Mouse (Mus musculus) midbrain, embryonic 15.5 days (tissue): ENCODE results near the gene Fermt1. TPM values are rescaled to one million over a fixed set of nuclear protein-coding genes. Genes with fewer than 3 reads are reported as not detected.

Experiments
- ATAC-seq: fragments of 200-750 bp; cut with Nextera tagmentation; replicated peaks from 2 replicates; pipeline ENCODE4 v1.8.0; 2017; ENCODE audit warnings: moderate TSS enrichment
- H3K27ac ChIP-seq: fragments of 300-500 bp; sonication (generic); 2 replicates; pipeline ENCODE4 v1.5.1; 2015; ENCODE audit warnings: mild to moderate bottlenecking, inconsistent platforms
- H3K27me3 ChIP-seq: fragments of 300-500 bp; sonication (generic); replicated peaks from 2 replicates; pipeline ENCODE4 v1.6.1; 2015; ENCODE audit warnings: inconsistent platforms
- H3K36me3 ChIP-seq: fragments of 300-500 bp; sonication (generic); replicated peaks from 2 replicates; pipeline ENCODE4 v1.6.1; 2015; ENCODE audit warnings: inconsistent platforms
- H3K4me1 ChIP-seq: fragments of 300-500 bp; sonication (generic); 2 replicates; pipeline ENCODE4 v1.6.1; 2015; ENCODE audit warnings: inconsistent platforms
- H3K4me2 ChIP-seq: fragments of 300-500 bp; sonication (generic); 2 replicates; pipeline ENCODE4 v1.6.1; 2015; ENCODE audit warnings: inconsistent platforms, mild to moderate bottlenecking, moderate library complexity
- H3K4me3 ChIP-seq: fragments of 300-500 bp; sonication (generic); 2 replicates; pipeline ENCODE4 v1.5.1; 2015; ENCODE audit warnings: mild to moderate bottlenecking, inconsistent platforms
- H3K9ac ChIP-seq: fragments of 300-500 bp; sonication (generic); 2 replicates; pipeline ENCODE4 v1.6.1; 2015; ENCODE audit warnings: mild to moderate bottlenecking, inconsistent platforms
- H3K9me3 ChIP-seq: fragments of 300-500 bp; sonication (generic); 2 replicates; pipeline ENCODE4 v1.6.1; 2016; ENCODE audit warnings: inconsistent platforms
- WGBS: fragments of 180-500 bp; shearing (Covaris S2); methylation state at CpG from one replicate; pipeline ENCODE4 v1.1.7; 2015; ENCODE audit warnings: mixed read lengths; 5-methylcytosine and 5-hydroxymethylcytosine counted together
- polyA plus RNA-seq: library from polyadenylated mRNA; unstranded; fragments of >200 nt; fragmentation: Nextera tagmentation; extraction: Ambion mirVana; gene quantifications from 2 replicates; pipeline ENCODE4 v1.2.1, GENCODE M21; 2015

Fermt1 gene
- polyA plus RNA-seq, result not detected in 2 replicates

DNA sequence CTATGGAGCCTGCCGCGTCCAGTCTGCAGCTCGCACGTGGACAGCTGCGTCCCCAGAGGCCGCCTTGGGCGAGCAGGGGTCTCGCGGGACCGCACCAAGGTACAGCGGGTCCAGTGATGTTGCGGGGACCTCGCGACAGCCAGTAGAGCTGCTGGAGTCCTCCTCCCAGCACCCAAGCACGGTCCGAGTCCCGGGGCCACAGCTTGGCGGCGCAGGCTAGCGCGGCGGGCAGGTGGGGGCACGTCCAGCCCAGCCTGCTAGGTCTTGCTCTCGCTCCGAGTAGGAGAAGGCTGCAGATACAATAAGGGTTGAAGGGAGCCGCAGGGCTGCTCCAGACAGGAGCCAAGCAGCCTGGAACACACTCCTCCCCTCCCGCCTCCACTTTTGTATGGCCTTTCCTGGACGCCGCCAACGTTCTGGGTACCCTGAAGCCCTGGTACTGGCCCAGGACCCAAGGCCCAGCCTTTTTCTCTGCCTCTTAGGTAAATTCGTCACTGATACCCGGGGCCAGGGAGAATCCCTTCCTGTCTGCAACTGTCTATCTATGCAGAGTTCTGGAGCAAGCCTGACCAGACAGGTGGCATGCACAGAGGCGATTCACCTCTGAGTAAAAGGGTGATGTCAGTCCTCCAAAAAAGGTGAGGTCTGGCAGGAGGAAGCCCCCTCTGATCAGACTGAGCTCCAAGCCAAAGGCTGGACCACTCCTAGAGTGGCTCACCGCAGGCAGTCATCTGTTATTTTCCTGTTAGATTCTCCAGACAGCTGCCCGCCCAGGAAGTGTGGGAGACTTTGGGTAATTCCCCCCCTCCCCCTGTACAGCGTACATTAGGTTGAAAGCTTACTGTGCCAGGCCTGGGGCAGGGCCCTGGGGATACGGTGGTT, at the start of gene Fermt1:
TSS of gene Fermt1 (minus strand) at position 581 of the 882 bp plus-strand sequence.
- peak within 1 kb of the TSS; percentile 38 for H3K4me3 ChIP-seq
- peaks cover 12% of the 10 kb centered on the region for H3K4me1 ChIP-seq
- no peaks in the 10 kb centered on the region for H3K36me3 ChIP-seq
- ATAC-seq, result peak; percentile 84
- no peaks in the 10 kb centered on the region for H3K9me3 ChIP-seq
- 3% methylated on average over 37 of the region's 37 CpGs for WGBS
- peak within 1 kb of the TSS; percentile 78 for H3K4me2 ChIP-seq
- peak within 1 kb of the TSS; percentile 15; the same call in 1 of the 2 replicates for H3K9ac ChIP-seq
- H3K27ac ChIP-seq, result no peak within 1 kb of the TSS
- H3K27me3 ChIP-seq, result peaks cover 41% of the 10 kb centered on the region

DNA sequence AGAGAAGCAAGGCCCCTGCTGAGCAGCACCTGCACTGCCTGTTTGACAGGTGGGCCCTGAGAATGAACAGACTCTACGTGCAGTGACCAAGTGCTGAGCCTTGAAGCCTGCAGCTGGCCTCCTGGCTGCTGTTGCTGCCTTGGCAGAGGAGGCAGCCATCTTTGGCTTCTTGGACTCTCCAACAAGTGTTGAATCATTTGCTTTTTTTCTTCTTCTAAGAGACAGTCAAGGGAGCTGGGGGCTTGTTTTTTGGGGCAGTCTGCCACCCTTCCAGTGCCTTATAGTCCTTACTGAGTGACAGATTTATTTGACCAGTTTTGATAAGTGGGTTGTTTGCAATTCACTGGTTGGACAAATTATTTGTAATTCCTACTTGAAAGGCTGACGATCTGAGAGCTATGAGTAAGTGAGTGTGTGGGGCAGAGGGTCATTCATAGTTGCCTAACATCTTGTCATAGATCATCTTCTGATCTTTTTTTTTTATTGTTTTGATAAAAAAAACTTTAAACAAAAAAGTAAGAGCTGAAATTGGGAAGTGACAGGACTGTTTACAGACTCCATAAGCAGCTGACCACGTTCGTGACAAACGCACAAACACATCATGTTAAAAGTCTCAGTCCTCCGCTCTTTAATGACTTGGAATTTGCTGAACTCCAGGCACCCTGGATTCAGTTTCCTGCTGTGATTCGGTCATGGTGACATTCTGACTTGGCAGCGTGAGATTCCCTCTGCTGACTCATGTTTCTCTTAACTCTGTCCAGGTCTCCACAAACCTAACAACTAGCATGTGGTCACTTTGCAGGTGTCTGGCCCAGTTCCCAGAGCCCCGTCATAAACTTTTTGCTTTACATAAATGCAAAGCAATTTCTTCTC, 47.2 kb upstream of the Fermt1 start:
- WGBS, result 78% methylated on average over 9 of the region's 9 CpGs

DNA sequence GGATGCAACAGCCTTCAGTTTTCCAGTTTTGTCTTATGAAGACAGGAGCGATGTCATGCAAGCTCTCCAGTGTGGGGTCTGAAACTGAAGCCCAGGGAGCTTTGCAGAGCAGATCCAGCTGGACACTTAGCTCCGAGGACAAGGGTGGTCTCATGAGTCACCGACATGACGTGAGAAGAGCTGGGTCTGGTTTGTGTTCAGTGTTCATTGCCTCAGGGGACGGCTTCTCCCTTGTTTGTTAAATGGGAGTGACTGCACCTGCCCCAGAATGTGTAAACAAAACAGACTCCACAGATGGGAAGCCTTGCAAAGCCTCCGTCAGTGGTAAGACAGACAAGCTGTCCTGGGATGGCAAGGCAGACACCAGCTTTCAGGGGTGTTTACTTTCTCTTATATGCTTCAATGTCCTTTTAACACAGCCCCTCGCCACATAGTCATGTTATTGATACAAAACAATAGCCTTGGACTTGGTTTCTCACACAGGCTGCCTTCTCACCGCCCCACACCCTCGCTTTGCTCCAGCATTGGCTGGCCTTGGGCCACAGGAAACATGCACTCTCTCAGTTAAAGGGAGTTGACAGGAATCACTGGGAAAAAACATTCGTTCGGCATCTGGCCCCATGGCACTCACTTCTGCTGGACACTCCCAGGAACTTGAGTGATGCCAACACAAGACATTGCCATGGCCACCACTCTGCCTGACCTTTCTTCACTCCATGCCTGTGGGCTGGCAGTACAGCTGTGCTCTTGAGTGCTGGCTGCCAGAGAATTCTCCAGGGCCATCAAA, 44.3 kb upstream of the Fermt1 start:
- Histone ChIP-seq H3K9ac (no peak overlapping the region), H3K9me3 (no peaks in the 10 kb centered on the region), H3K27me3 (no peaks in the 10 kb centered on the region), H3K27ac (no peak overlapping the region), H3K36me3 (no peaks in the 10 kb centered on the region), H3K4me2 (no peak overlapping the region), H3K4me3 (no peak overlapping the region), H3K4me1 (no peaks in the 10 kb centered on the region)
- WGBS, result 79% methylated on average over 11 of the region's 11 CpGs
- ATAC-seq, result no peak

More for the DNA sequence above, 47.2 kb upstream of the Fermt1 start:
- Histone ChIP-seq H3K4me3 (no peak overlapping the region), H3K9ac (no peak overlapping the region), H3K4me1 (no peaks in the 10 kb centered on the region), H3K9me3 (no peaks in the 10 kb centered on the region), H3K36me3 (no peaks in the 10 kb centered on the region), H3K4me2 (no peak overlapping the region), H3K27ac (no peak overlapping the region), H3K27me3 (no peaks in the 10 kb centered on the region)
- ATAC-seq, result no peak

DNA sequence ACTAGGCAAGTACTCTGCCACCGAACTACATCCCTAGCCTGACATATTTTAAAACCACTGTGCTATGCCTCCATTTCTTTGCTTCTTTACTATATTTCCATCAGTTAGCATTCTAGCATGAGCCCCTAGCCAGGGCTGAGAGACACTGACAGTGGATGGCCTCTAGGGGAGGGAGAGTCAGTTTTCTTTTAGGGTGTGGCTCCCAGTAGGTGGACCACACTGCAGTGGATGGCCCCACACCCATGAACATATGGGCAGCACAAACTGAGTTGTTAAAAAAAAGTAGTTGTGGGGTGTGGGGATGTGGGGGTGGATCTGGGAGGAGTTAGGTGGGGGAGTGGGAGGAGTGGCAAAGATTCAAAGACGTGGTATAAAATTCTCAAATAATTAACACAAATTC, 27.6 kb upstream of the Fermt1 start:
- no peaks in the 10 kb centered on the region for H3K9me3 ChIP-seq
- no peaks in the 10 kb centered on the region for H3K36me3 ChIP-seq
- H3K4me1 ChIP-seq, result no peaks in the 10 kb centered on the region
- H3K27ac ChIP-seq, result no peak overlapping the region
- WGBS, result 94% methylated on average over 2 of the region's 2 CpGs
- H3K4me2 ChIP-seq, result no peak overlapping the region
- ATAC-seq, result no peak
- no peak overlapping the region for H3K4me3 ChIP-seq
- H3K9ac ChIP-seq, result no peak overlapping the region
- H3K27me3 ChIP-seq, result no peaks in the 10 kb centered on the region

DNA sequence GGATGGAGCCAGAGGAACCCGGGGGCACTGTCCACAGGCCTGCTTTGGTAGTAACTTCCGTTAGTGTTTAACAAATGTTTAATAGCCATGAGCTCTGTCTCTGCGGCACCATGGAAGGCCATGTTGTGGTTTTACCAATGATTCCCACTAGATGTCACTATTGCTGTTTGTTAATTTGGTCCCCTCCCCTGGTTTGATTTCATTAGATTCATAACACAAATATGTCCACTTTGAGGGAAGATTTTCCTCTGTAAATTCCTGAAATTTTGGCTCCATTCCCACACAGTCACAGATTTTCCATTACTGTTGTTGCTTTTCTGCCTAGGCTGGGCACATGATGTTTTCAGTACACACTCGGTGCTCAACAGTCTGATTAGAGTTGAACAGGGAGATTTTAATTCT, 25.1 kb upstream of the Fermt1 start:
- Histone ChIP-seq H3K27ac (no peak overlapping the region), H3K4me3 (no peak overlapping the region), H3K9ac (no peak overlapping the region), H3K9me3 (no peaks in the 10 kb centered on the region), H3K36me3 (no peaks in the 10 kb centered on the region), H3K4me2 (no peak overlapping the region), H3K4me1 (no peaks in the 10 kb centered on the region), H3K27me3 (no peaks in the 10 kb centered on the region)
- 0 out of 2 replicates have a peak, but pooled peaks have one; percentile 45 for ATAC-seq
- 43% methylated on average over 4 of the region's 4 CpGs for WGBS

DNA sequence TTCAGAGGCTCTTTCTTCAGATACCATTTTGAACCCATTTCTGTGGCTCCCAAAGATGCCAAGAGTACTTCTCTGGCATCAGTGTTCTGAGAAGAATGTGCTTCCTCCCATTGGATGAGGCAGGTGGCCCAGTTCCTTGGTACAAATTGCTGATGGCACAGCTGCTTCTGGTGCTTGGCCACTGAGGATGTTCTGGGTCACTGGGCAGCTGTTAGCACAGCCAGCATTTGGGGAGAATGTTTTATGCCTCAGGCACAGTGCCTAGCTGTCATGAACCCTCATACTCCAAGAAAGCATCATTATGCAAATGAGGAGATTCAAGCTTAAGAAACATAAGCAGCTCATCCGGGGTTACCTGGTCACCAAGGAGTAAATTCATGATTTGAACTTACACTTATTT, 12.1 kb upstream of the Fermt1 start:
- WGBS, result 81% methylated on average over 1 of the region's 1 CpGs
- Histone ChIP-seq H3K27ac (no peak overlapping the region), H3K9ac (no peak overlapping the region), H3K4me2 (no peak overlapping the region), H3K27me3 (no peaks in the 10 kb centered on the region), H3K9me3 (no peaks in the 10 kb centered on the region), H3K36me3 (no peaks in the 10 kb centered on the region), H3K4me3 (no peak overlapping the region), H3K4me1 (no peaks in the 10 kb centered on the region)
- no peak for ATAC-seq

DNA sequence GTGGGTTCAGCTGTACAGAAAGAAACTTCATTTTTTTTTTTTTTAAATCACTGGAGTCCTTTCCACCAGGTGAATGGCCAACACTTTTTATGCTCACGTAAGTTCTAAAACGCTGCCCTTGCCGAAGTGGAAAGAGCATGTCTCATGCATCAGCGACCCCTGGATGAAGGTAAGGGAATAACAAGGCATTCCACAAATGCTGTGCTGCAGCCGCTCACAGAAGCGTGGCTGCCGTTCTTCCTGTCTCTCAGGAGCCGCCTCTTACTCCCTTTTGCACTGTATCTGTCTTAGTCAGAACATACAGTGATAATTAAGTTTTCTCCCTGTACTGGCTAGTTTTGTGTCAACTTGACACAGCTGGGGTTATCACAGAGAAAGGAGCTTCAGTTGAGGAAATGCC, 6.5 kb upstream of the Fermt1 start:
- H3K9ac ChIP-seq, result no peak overlapping the region
- H3K36me3 ChIP-seq, result no peaks in the 10 kb centered on the region
- no peak overlapping the region for H3K4me2 ChIP-seq
- no peaks in the 10 kb centered on the region for H3K9me3 ChIP-seq
- H3K4me1 ChIP-seq, result no peaks in the 10 kb centered on the region
- H3K4me3 ChIP-seq, result no peak overlapping the region
- peaks cover 3% of the 10 kb centered on the region; the same call in 1 of the 2 replicates for H3K27me3 ChIP-seq
- H3K27ac ChIP-seq, result no peak overlapping the region
- ATAC-seq, result 0 out of 2 replicates have a peak, but pooled peaks have one; percentile 50
- 2% methylated on average over 8 of the region's 8 CpGs for WGBS

DNA sequence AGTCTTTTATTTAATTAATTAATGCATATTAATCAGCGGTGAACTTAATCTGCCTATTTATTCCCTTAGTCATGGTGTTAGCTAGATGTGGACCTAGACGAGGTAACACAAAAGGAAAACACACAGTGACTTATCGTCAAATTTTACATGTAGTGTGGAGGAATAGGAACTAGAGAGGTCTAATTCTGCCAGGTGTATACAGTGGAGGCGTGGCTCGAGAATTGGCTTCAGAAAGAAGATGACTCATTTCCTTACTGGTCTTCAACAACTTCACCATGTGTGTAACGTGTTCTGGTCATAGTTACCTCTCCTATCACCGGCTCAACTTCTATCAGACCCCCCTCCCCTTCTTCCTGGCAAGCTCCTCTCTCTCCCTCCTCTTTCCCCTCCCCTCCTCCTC, 2.5 kb upstream of the Fermt1 start:
- Histone ChIP-seq H3K9ac (no peak overlapping the region), H3K4me2 (no peak overlapping the region), H3K4me3 (no peak overlapping the region), H3K36me3 (no peaks in the 10 kb centered on the region), H3K4me1 (peaks cover 12% of the 10 kb centered on the region), H3K9me3 (no peaks in the 10 kb centered on the region), H3K27me3 (peaks cover 38% of the 10 kb centered on the region), H3K27ac (no peak overlapping the region)
- ATAC-seq, result no peak
- WGBS, result 81% methylated on average over 7 of the region's 7 CpGs

DNA sequence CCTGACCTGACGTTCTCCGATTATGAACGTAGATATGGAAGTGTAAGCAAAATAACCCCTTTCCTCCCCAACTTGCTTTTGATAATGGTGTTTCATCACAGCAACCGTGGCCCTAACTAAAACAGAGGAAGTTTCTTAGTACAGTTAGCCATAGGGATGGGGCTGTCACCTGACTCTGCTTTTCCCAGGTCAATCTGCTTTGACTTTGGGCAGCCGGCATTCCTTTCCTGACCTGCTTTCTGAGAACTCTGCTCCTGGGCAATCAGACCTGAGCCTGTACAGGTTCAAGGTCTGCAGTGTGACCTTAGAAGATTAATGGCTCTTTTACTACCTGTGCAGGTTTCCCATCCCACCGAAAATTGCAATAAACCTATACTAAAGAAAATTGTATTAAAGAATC, 1.3 kb upstream of the Fermt1 start:
- Histone ChIP-seq H3K27ac (no peak overlapping the region), H3K4me1 (peaks cover 12% of the 10 kb centered on the region), H3K27me3 (peaks cover 41% of the 10 kb centered on the region), H3K36me3 (no peaks in the 10 kb centered on the region), H3K9ac (no peak overlapping the region), H3K9me3 (no peaks in the 10 kb centered on the region), H3K4me3 (no peak overlapping the region), H3K4me2 (no peak overlapping the region)
- no peak for ATAC-seq
- 87% methylated on average over 6 of the region's 6 CpGs for WGBS

DNA sequence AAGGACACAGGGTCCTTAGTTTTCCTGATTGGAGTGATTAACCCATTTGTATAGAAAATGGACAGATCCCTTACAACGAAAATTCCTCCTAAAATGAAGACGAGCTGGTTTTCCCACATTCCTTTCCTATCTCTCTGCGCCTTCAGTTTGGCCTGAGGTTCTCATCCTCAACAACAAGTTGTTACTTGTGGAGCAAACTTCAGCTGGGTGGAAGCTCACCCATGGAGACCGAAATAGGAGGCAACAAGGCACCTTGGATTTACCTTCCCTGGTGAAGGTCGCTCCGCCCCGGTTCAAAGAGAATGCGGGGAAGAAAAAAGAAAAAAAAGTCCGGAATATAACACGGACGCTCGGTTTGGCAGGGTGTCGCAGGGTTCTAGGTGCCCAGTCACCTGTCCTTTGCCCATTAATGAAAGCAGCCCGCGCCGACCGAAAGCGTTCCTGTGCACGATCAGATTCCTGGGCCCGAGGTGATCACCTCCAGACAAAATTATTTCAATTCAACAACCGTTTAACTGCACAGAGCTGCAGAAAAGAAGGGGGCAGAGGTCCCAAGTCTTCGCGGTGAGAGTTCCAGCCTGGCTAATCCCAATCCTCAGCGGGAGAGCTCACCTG, 888 bp downstream of the Fermt1 start:
- H3K27me3 ChIP-seq, result peaks cover 41% of the 10 kb centered on the region
- peaks cover 12% of the 10 kb centered on the region for H3K4me1 ChIP-seq
- H3K36me3 ChIP-seq, result no peaks in the 10 kb centered on the region
- H3K4me2 ChIP-seq, result peak overlapping the region; percentile 78
- no peak for ATAC-seq
- H3K9ac ChIP-seq, result peak overlapping the region; percentile 15; the same call in 1 of the 2 replicates
- peak overlapping the region; percentile 38 for H3K4me3 ChIP-seq
- 6% methylated on average over 24 of the region's 24 CpGs for WGBS
- H3K9me3 ChIP-seq, result no peaks in the 10 kb centered on the region
- no peak overlapping the region for H3K27ac ChIP-seq

DNA sequence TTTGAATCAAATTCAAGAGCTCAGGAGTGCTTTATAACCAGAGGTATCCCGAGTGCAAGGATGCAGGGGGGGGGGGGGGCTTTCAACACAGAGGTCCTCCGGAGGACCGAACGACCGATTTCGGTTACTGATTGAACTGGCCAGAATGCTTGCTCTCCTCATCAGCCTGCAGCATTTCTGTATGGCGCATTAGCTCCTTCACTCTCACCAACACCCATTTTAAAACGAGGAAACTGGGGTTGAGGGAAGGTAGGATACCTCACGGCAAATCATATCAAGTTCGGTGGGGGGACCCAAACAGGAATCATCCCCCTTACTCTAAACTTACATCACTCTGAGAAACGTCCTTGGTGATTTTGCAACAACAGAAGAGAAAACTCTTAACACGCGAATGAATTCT, 1.7 kb downstream of the Fermt1 start:
- no peak for ATAC-seq
- H3K36me3 ChIP-seq, result no peaks in the 10 kb centered on the region
- H3K4me3 ChIP-seq, result no peak overlapping the region
- H3K4me1 ChIP-seq, result peaks cover 12% of the 10 kb centered on the region
- H3K4me2 ChIP-seq, result no peak overlapping the region
- no peak overlapping the region for H3K9ac ChIP-seq
- H3K9me3 ChIP-seq, result no peaks in the 10 kb centered on the region
- peaks cover 41% of the 10 kb centered on the region for H3K27me3 ChIP-seq
- 33% methylated on average over 13 of the region's 13 CpGs for WGBS
- no peak overlapping the region for H3K27ac ChIP-seq
